Mouse (Mus musculus) liver, embryonic 14.5 days (tissue): ENCODE data around the gene Nenf.

Source experiments
- CTCF ChIP-seq: IDR thresholded peaks from 2 replicates; pipeline ENCODE4 v1.5.1; 2016; ENCODE audit warnings: antibody characterized with exemption, low read depth, control low read depth
- EP300 ChIP-seq: IDR thresholded peaks from 2 replicates; pipeline ENCODE4 v1.6.1; 2016; ENCODE audit warnings: antibody characterized with exemption, low read depth

DNA sequence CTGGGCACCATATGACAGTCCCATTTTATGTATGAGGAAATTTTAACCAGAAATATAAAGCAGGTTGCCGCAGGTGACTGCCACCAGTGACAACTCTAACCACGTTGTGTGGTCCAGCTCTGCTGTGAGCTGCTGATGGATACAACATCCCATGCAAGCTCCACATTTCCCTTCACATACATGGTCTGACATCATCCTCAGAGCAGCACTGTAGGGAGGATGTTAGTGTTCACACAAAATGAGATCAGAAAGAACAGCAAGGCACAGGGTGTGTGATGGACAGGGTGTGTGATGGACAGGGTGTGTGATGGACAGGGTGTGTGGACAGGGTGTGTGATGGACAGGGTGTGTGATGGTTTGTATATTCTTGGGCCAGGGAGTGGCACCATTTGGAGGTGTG is 24.9 kb downstream of the Nenf start:
- no peak for TF ChIP-seq CTCF
- TF ChIP-seq EP300: no peak
